Mouse (Mus musculus): ENCODE measurements around the gene Prrg2. TPM values are rescaled to one million over a fixed set of nuclear protein-coding genes. Genes with fewer than 3 reads are reported as not detected.

Prrg2 gene
- polyA plus RNA-seq, 1 experiment = 40.5 TPM

DNA sequence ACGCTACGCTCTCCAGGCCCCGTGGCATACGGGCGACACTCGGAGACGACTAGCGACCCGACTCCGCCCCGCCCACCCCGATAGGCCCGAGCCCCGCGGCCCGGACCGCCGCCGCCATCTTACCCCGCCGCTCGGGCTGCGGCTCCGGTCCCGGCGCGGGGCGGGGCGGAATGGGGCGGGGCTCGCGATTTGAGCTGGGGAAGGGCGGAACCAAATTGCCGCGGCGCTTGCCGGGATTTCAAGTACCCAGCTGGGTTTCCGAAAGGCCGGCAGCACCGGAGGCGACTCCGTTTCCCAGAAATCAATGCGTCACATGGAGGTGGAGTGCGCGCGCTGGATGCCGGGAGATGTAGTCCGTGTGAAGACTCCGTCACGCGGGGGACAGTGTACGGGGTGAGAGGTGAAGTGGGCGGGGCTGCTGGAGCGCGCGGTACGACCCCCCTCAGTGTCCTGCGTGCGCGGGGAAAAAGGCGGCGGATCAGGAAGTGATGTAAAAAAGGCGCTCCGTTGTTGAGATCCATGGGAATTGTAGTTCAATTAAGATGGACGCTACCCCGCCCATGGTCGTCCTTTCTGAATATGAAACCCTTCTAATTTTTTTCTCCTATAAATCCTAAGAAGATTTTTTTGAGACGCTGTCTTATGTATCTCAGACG is 46.4 kb downstream of the Prrg2 start, which contains the start of gene Scaf1:
Scaf1 (minus strand) TSS at position 407 of the 656 bp plus-strand sequence.
- no peaks in the 10 kb centered on the region for H3K27me3 ChIP-seq (ENCODE audit: control insufficient read depth, insufficient read depth, low read length)
- H3K4me3 ChIP-seq (ENCODE audit: control insufficient read depth, insufficient read depth, low read length) = peak within 1 kb of the TSS; percentile 86
- H3K4me1 ChIP-seq (replicated peaks; ENCODE audit: control insufficient read depth, insufficient read depth, low read length) = peaks cover 3% of the 10 kb centered on the region
- DNase-seq = peak; percentile 99
- 1% methylated on average over 69 of the region's 69 CpGs for WGBS
- H3K36me3 ChIP-seq (ENCODE audit: control insufficient read depth, insufficient read depth, low read length) = peaks cover 13% of the 10 kb centered on the region; the same call in 1 of the 2 replicates
- peak within 1 kb of the TSS; percentile 64; the same call in 1 of the 2 replicates for H3K27ac ChIP-seq (ENCODE audit: control insufficient read depth, insufficient read depth, low read length)
- peak; percentile 34; the same call in 1 of the 2 replicates for TF ChIP-seq CTCF (IDR thresholded peaks at IDR 0.05; ENCODE audit: borderline replicate concordance, control insufficient read depth, extremely low read depth, insufficient read depth, low read length, poor library complexity)
- no peak for TF ChIP-seq POLR2A (IDR thresholded peaks at IDR 0.05; ENCODE audit: control insufficient read depth, extremely low read depth, insufficient read depth, low read length, poor library complexity)

DNA sequence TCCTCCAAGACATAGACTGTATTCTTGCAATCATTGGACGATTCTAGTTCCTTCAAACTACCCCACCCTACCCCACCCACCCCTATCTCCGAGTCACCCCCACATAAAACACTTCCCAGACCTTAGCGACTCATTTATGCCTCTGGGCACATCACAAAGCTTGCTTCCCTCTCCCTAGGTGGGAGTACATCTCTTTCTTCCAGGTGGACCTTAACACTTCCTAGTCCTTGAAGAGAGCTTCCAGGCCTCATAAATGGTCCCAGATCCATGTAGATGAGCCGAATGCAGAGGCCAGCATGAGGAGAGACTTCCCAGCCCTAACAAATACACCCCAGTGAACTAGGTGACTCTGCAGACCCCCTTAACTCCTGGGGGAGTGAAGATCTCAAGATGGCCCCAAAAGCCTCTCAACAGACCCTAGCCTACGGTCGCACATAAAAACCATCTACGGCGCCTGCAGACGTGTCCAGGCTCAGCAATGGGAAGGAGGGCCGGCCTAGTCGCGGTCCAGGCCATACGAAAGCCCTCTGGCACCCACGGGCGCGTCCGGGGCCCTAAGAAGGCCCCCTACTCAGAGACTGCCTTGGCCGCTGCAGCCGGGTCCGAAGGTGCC is 47.0 kb downstream of the Prrg2 start:
- Histone ChIP-seq H3K4me1 (replicated peaks; ENCODE audit: control insufficient read depth, insufficient read depth, low read length) (peaks cover 3% of the 10 kb centered on the region), H3K27ac (ENCODE audit: control insufficient read depth, insufficient read depth, low read length) (peak overlapping the region; percentile 2; the same call in 1 of the 2 replicates), H3K27me3 (ENCODE audit: control insufficient read depth, insufficient read depth, low read length) (no peaks in the 10 kb centered on the region), H3K4me3 (ENCODE audit: control insufficient read depth, insufficient read depth, low read length) (peak overlapping the region; percentile 86), H3K36me3 (ENCODE audit: control insufficient read depth, insufficient read depth, low read length) (peaks cover 13% of the 10 kb centered on the region; the same call in 1 of the 2 replicates)
- under 1% methylated on average over 20 of the region's 20 CpGs for WGBS
- TF ChIP-seq CTCF (IDR thresholded peaks at IDR 0.05; ENCODE audit: borderline replicate concordance, control insufficient read depth, extremely low read depth, insufficient read depth, low read length, poor library complexity) (no peak), POLR2A (IDR thresholded peaks at IDR 0.05; ENCODE audit: control insufficient read depth, extremely low read depth, insufficient read depth, low read length, poor library complexity) (no peak)
- DNase-seq = no peak

DNA sequence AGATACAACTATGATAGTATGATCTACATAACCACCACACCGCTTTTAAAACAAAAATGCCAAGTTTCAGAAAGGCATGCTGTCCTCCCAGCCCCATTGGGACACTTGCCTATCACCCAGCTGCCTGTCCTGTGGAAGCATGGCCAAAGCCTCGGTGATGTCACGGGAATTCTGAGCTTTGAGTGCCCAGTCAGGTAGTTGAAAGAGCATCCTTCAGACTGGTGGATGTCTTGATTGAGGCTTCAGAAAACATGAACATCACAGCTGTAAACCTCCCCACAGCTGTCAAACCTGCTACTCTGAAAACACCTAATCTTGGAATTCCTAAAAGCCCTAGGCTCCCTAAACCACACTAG is 48.4 kb downstream of the Prrg2 start:
- Histone ChIP-seq H3K4me3 (ENCODE audit: control insufficient read depth, insufficient read depth, low read length) (no peak overlapping the region), H3K27me3 (ENCODE audit: control insufficient read depth, insufficient read depth, low read length) (no peaks in the 10 kb centered on the region), H3K4me1 (replicated peaks; ENCODE audit: control insufficient read depth, insufficient read depth, low read length) (peaks cover 1% of the 10 kb centered on the region), H3K36me3 (ENCODE audit: control insufficient read depth, insufficient read depth, low read length) (peaks cover 20% of the 10 kb centered on the region), H3K27ac (ENCODE audit: control insufficient read depth, insufficient read depth, low read length) (no peak overlapping the region)
- TF ChIP-seq CTCF (IDR thresholded peaks at IDR 0.05; ENCODE audit: borderline replicate concordance, control insufficient read depth, extremely low read depth, insufficient read depth, low read length, poor library complexity) = no peak
- TF ChIP-seq POLR2A (IDR thresholded peaks at IDR 0.05; ENCODE audit: control insufficient read depth, extremely low read depth, insufficient read depth, low read length, poor library complexity) = no peak
- no peak for DNase-seq
- 95% methylated on average over 3 of the region's 3 CpGs for WGBS

DNA sequence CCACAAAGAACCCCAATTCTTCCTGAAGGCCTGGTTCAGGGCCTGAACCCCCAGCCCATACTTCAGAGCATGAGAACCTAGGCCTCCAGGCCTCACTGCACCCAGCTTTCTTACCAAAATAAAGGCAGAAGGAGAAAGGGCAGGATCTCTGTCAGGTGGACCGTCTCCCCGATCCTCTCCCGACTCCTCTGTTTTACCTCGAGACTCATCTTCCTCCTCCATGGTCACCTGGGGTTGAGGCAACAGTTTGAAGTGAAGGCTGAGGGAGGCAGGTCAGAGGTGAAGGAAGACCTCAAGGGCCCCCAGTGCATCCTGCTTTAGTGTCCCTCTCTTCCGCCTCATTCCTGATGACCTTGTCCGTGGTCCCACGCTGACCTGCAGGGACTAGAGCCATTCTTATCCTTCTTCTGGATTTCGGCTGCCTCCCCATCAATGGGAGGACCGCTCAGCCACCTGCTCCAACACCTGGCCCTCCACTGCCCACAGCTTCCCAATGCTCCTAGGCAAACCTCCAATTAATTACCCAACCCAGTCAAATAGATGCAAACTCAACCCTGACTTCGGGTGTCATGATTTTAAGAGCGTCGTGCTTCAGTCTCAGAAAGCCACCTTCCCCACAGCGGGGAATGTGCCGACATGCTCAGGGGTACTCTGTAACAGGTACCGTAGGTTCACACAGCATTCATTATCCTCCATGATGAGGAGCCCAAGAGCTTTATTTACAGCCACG is 48.9 kb downstream of the Prrg2 start:
- TF ChIP-seq POLR2A (IDR thresholded peaks at IDR 0.05; ENCODE audit: control insufficient read depth, extremely low read depth, insufficient read depth, low read length, poor library complexity) = no peak
- no peak for TF ChIP-seq CTCF (IDR thresholded peaks at IDR 0.05; ENCODE audit: borderline replicate concordance, control insufficient read depth, extremely low read depth, insufficient read depth, low read length, poor library complexity)
- Histone ChIP-seq H3K4me1 (replicated peaks; ENCODE audit: control insufficient read depth, insufficient read depth, low read length) (no peaks in the 10 kb centered on the region; the same call in none of the 2 replicates), H3K36me3 (ENCODE audit: control insufficient read depth, insufficient read depth, low read length) (peaks cover 20% of the 10 kb centered on the region), H3K4me3 (ENCODE audit: control insufficient read depth, insufficient read depth, low read length) (no peak overlapping the region), H3K27ac (ENCODE audit: control insufficient read depth, insufficient read depth, low read length) (no peak overlapping the region), H3K27me3 (ENCODE audit: control insufficient read depth, insufficient read depth, low read length) (no peaks in the 10 kb centered on the region)
- no peak for DNase-seq
- 97% methylated on average over 16 of the region's 16 CpGs for WGBS

DNA sequence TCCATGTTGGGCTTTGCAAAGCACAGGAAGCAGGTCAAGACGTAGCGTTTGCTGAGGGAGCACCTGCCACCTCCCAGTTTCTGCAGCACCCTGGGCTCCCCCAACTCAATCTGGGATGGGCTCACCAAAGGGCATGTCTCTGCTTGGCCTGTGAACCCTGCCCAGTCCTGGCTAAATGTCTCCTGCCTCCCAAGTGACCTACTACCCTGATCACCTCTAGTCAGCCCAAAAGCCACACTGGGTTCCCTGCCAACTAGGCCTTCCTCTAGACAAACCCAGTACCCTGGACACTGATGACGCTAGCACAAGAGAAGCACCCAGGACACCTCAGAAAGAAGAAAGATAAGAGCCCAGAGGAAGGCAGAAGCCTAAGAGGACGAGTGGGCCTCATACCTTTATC is 49.7 kb downstream of the Prrg2 start:
- no peak overlapping the region for H3K27ac ChIP-seq (ENCODE audit: control insufficient read depth, insufficient read depth, low read length)
- DNase-seq = no peak
- TF ChIP-seq POLR2A (IDR thresholded peaks at IDR 0.05; ENCODE audit: control insufficient read depth, extremely low read depth, insufficient read depth, low read length, poor library complexity) (no peak), CTCF (IDR thresholded peaks at IDR 0.05; ENCODE audit: borderline replicate concordance, control insufficient read depth, extremely low read depth, insufficient read depth, low read length, poor library complexity) (no peak)
- no peaks in the 10 kb centered on the region for H3K27me3 ChIP-seq (ENCODE audit: control insufficient read depth, insufficient read depth, low read length)
- H3K36me3 ChIP-seq (ENCODE audit: control insufficient read depth, insufficient read depth, low read length) = peaks cover 26% of the 10 kb centered on the region
- no peaks in the 10 kb centered on the region; the same call in 1 of the 2 replicates for H3K4me1 ChIP-seq (replicated peaks; ENCODE audit: control insufficient read depth, insufficient read depth, low read length)
- WGBS = 96% methylated on average over 4 of the region's 4 CpGs
- no peak overlapping the region for H3K4me3 ChIP-seq (ENCODE audit: control insufficient read depth, insufficient read depth, low read length)

DNA sequence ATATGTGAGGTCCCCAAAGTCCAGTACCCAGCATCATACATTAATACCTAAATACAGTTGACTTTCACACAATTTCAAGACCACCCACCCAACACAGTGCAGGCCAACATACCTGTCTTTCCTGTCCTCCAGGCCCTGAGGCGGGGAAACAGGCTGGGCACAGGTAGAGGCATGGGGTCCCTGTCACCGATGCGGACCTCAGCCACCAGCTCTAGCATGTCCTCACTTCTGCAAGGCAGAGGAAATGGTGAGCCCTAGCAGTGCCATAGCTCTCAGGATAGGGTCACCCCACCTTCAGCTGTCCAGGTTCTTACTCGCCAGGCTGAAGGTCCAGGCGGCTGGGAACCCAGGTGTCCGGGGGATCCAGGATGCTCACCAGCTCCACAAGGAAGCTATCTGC is 50.5 kb downstream of the Prrg2 start:
- Histone ChIP-seq H3K36me3 (ENCODE audit: control insufficient read depth, insufficient read depth, low read length) (peaks cover 30% of the 10 kb centered on the region), H3K27me3 (ENCODE audit: control insufficient read depth, insufficient read depth, low read length) (no peaks in the 10 kb centered on the region), H3K4me1 (replicated peaks; ENCODE audit: control insufficient read depth, insufficient read depth, low read length) (no peaks in the 10 kb centered on the region; the same call in 1 of the 2 replicates), H3K27ac (ENCODE audit: control insufficient read depth, insufficient read depth, low read length) (no peak overlapping the region), H3K4me3 (ENCODE audit: control insufficient read depth, insufficient read depth, low read length) (no peak overlapping the region)
- WGBS = 96% methylated on average over 6 of the region's 6 CpGs
- TF ChIP-seq POLR2A (IDR thresholded peaks at IDR 0.05; ENCODE audit: control insufficient read depth, extremely low read depth, insufficient read depth, low read length, poor library complexity) (no peak), CTCF (IDR thresholded peaks at IDR 0.05; ENCODE audit: borderline replicate concordance, control insufficient read depth, extremely low read depth, insufficient read depth, low read length, poor library complexity) (no peak)
- DNase-seq = no peak

Data from thymus, adult 2 months (tissue).